Mouse (Mus musculus): ENCODE results near the gene Gucy1b2. TPM values are rescaled to one million over a fixed set of nuclear protein-coding genes. Genes with fewer than 3 reads are reported as not detected.
A peak's percentile ranks its signal among the peaks of the same experiment; 100 is the strongest.

The Gucy1b2 gene
- total RNA-seq, 4 experiments from 2014 or later, result 0.97 to 1.9 (median 1.3) TPM

- DNase-seq, result no peak
Measured at GRCm38 (mm10) chr14:62443840-62444430, 12.2 kb downstream of the Gucy1b2 start.

- DNase-seq, result no peak
Measured at GRCm38 (mm10) chr14:62442971-62443370, 13.1 kb downstream of the Gucy1b2 start.

- no peak for DNase-seq
Measured at GRCm38 (mm10) chr14:62440036-62440435, 16.1 kb downstream of the Gucy1b2 start.

- no peak for DNase-seq
Measured at GRCm38 (mm10) chr14:62438236-62438635, 17.9 kb downstream of the Gucy1b2 start.

GRCm38 (mm10) chr14:62437806-62438205 is 18.3 kb downstream of the Gucy1b2 start:
- DNase-seq, result no peak

GRCm38 (mm10) chr14:62425277-62425691 is 30.8 kb downstream of the Gucy1b2 start:
- DNase-seq, result no peak

GRCm38 (mm10) chr14:62422265-62422664 is 33.8 kb downstream of the Gucy1b2 start:
- DNase-seq, result no peak

- DNase-seq, result no peak
Measured at GRCm38 (mm10) chr14:62417501-62417900, 38.6 kb downstream of the Gucy1b2 start.

GRCm38 (mm10) chr14:62416742-62417134 is 39.4 kb downstream of the Gucy1b2 start:
- no peak for DNase-seq

GRCm38 (mm10) chr14:62416007-62416741 is 39.9 kb downstream of the Gucy1b2 start:
- no peak for DNase-seq

- no peak for DNase-seq
Measured at GRCm38 (mm10) chr14:62395346-62395745, 60.7 kb downstream of the Gucy1b2 start.

- DNase-seq, result no peak
Measured at GRCm38 (mm10) chr14:62392754-62393153, 63.3 kb downstream of the Gucy1b2 start.

- no peak for DNase-seq
Measured at GRCm38 (mm10) chr14:62389729-62390536, 66.2 kb downstream of the Gucy1b2 start.

GRCm38 (mm10) chr14:62389064-62389728 is 66.9 kb downstream of the Gucy1b2 start:
- DNase-seq, result no peak

GRCm38 (mm10) chr14:62383786-62384299 is 72.2 kb downstream of the Gucy1b2 start:
- DNase-seq, result no peak

GRCm38 (mm10) chr14:62383109-62383508 is 73.0 kb downstream of the Gucy1b2 start:
- no peak for DNase-seq

- DNase-seq, result no peak
Measured at GRCm38 (mm10) chr14:62380606-62381005, 75.5 kb downstream of the Gucy1b2 start.

GRCm38 (mm10) chr14:62379391-62379790 is 76.7 kb downstream of the Gucy1b2 start:
- DNase-seq, result no peak

- no peak for DNase-seq
Measured at GRCm38 (mm10) chr14:62376115-62376514, 80.0 kb downstream of the Gucy1b2 start.

GRCm38 (mm10) chr14:62375694-62376093 is 80.4 kb downstream of the Gucy1b2 start:
- peak; percentile 19 for DNase-seq

GRCm38 (mm10) chr14:62374001-62374400 is 82.1 kb downstream of the Gucy1b2 start:
- no peak for DNase-seq

- DNase-seq, result peak; percentile 33
Measured at GRCm38 (mm10) chr14:62370819-62371218, 85.3 kb downstream of the Gucy1b2 start.
